Mouse (Mus musculus) hindbrain, embryonic 14.5 days (tissue): ENCODE measurements around the gene Scarf2. TPM values are rescaled to one million over a fixed set of nuclear protein-coding genes. Genes with fewer than 3 reads are reported as not detected.

Source experiments
- ATAC-seq: fragments of 200-750 bp; cut with Nextera tagmentation; 2 replicates; pipeline ENCODE4 v1.8.0; 2017; ENCODE audit warnings: moderate number of reproducible peaks, mild to moderate bottlenecking, moderate TSS enrichment, moderate library complexity; ENCODE audit not compliant: low FRiP score
- DNase-seq: peaks from one replicate; pipeline ENCODE4 v3.0.0-alpha.2; 2015; ENCODE audit warnings: low spot score
- H3K27ac ChIP-seq: fragments of 300-500 bp; sonication (generic); 2 replicates; pipeline ENCODE4 v1.5.1; 2014; ENCODE audit warnings: mild to moderate bottlenecking, moderate library complexity
- H3K27me3 ChIP-seq: fragments of 300-500 bp; sonication (generic); 2 replicates; pipeline ENCODE4 v1.6.1; 2014; ENCODE audit warnings: mild to moderate bottlenecking, low read length, mixed read lengths; ENCODE audit not compliant: control insufficient read depth, insufficient read depth
- H3K36me3 ChIP-seq: fragments of 300-500 bp; sonication (generic); replicated peaks from 2 replicates; pipeline ENCODE4 v1.6.1; 2014; ENCODE audit not compliant: control insufficient read depth, insufficient read depth
- H3K4me1 ChIP-seq: fragments of 300-500 bp; sonication (generic); replicated peaks from 2 replicates; pipeline ENCODE4 v1.6.1; 2014; ENCODE audit warnings: antibody characterized with exemption, low read length, mixed read lengths; ENCODE audit not compliant: control insufficient read depth, insufficient read depth
- H3K4me2 ChIP-seq: fragments of 300-500 bp; sonication (generic); replicated peaks from 2 replicates; pipeline ENCODE4 v1.6.1; 2014; ENCODE audit warnings: mild to moderate bottlenecking, moderate library complexity
- H3K4me3 ChIP-seq: fragments of 300-500 bp; sonication (generic); replicated peaks from 2 replicates; pipeline ENCODE4 v1.5.1; 2014; ENCODE audit warnings: mild to moderate bottlenecking, low read length
- H3K9ac ChIP-seq: fragments of 300-500 bp; sonication (generic); 2 replicates; pipeline ENCODE4 v1.6.1; 2014
- H3K9me3 ChIP-seq: fragments of 300-500 bp; sonication (generic); 2 replicates; pipeline ENCODE4 v1.6.1; 2016; ENCODE audit warnings: low read length; ENCODE audit not compliant: control insufficient read depth
- WGBS: fragments of 180-500 bp; shearing (Covaris S2); extraction: QIAGEN DNeasy Blood & Tissue Kit; methylation state at CpG from one replicate; pipeline ENCODE4 v1.1.7; 2014; 5-methylcytosine and 5-hydroxymethylcytosine counted together
- polyA plus RNA-seq: library from polyadenylated mRNA; unstranded; fragments of >200 nt; fragmentation: Nextera tagmentation; extraction: Ambion mirVana; gene quantifications from 2 replicates; pipeline ENCODE4 v1.2.1, GENCODE M21; 2014

Gene Scarf2
- polyA plus RNA-seq, 1 experiment from 2014 or later, result 3.4 TPM

DNA sequence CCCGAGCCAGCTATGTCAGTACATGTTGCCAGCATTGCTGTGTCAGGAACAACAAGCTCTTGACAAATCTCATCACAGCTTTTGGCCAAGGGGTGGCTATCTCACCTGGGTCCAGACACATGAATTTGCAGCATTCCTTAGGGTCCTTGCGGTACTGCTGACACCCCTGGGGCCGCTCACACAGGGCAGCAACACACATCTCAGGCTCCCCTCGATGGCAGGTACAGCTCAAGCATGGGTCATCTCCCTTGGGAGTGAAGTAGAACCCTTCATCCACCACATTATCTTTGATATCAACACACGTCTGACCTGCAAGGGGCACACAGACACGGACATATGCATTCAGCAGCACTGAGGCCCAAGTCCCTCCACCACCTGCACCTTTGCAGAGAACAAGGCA, 52.4 kb downstream of the Scarf2 start:
- ATAC-seq (no peak; the same call in 1 of the 2 replicates), DNase-seq (no peak)
- no peaks in the 10 kb centered on the region for H3K9me3 ChIP-seq
- no peak overlapping the region for H3K27ac ChIP-seq
- no peaks in the 10 kb centered on the region for H3K4me1 ChIP-seq
- no peak overlapping the region for H3K9ac ChIP-seq
- H3K4me2 ChIP-seq, result no peak overlapping the region
- H3K4me3 ChIP-seq, result no peak overlapping the region
- H3K36me3 ChIP-seq, result peaks cover 95% of the 10 kb centered on the region
- H3K27me3 ChIP-seq, result no peaks in the 10 kb centered on the region
- 87% methylated on average over 6 of the region's 6 CpGs for WGBS

GRCm38 (mm10) chr16:17851331-17851730, 54.2 kb downstream of the Scarf2 start:
- no peak for DNase-seq
- Histone ChIP-seq H3K4me2 (no peak overlapping the region), H3K9me3 (no peaks in the 10 kb centered on the region), H3K4me3 (no peak overlapping the region), H3K9ac (no peak overlapping the region), H3K4me1 (no peaks in the 10 kb centered on the region), H3K36me3 (peaks cover 93% of the 10 kb centered on the region), H3K27ac (no peak overlapping the region), H3K27me3 (no peaks in the 10 kb centered on the region)
- 97% methylated on average over 5 of the region's 5 CpGs for WGBS
- no peak for ATAC-seq

GRCm38 (mm10) chr16:17851860-17852259, 54.8 kb downstream of the Scarf2 start:
- H3K9me3 ChIP-seq, result no peaks in the 10 kb centered on the region
- no peak overlapping the region for H3K4me2 ChIP-seq
- H3K36me3 ChIP-seq, result peaks cover 93% of the 10 kb centered on the region
- H3K4me1 ChIP-seq, result no peaks in the 10 kb centered on the region
- H3K9ac ChIP-seq, result no peak overlapping the region
- no peaks in the 10 kb centered on the region for H3K27me3 ChIP-seq
- WGBS, result 94% methylated on average over 1 of the region's 1 CpGs
- DNase-seq, result no peak
- no peak for ATAC-seq
- no peak overlapping the region for H3K4me3 ChIP-seq
- no peak overlapping the region for H3K27ac ChIP-seq

DNA sequence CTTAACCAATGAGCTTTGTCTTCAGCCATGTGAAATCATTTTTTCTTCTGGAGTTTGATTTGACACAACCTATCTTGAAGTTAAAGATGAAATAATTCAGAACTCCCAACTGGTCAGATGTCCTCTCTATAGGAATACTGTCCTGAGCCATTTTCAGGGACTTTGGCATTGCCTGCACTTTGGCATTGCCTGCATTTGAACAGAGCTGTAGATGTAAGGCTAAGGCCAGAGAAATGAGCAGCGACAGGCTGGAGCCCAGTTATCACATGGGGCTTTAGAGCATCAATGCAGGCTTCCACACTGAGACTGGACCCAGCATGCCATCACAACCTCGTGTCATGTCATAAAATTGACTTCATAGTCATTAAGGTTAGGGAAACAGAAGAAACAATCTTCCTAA, 56.2 kb downstream of the Scarf2 start:
- no peak overlapping the region for H3K4me2 ChIP-seq
- no peaks in the 10 kb centered on the region for H3K27me3 ChIP-seq
- no peak for ATAC-seq
- H3K4me1 ChIP-seq, result no peaks in the 10 kb centered on the region
- DNase-seq, result no peak
- no peak overlapping the region for H3K27ac ChIP-seq
- H3K4me3 ChIP-seq, result no peak overlapping the region
- no peaks in the 10 kb centered on the region for H3K9me3 ChIP-seq
- H3K9ac ChIP-seq, result no peak overlapping the region
- 87% methylated on average over 2 of the region's 2 CpGs for WGBS
- H3K36me3 ChIP-seq, result peaks cover 93% of the 10 kb centered on the region

DNA sequence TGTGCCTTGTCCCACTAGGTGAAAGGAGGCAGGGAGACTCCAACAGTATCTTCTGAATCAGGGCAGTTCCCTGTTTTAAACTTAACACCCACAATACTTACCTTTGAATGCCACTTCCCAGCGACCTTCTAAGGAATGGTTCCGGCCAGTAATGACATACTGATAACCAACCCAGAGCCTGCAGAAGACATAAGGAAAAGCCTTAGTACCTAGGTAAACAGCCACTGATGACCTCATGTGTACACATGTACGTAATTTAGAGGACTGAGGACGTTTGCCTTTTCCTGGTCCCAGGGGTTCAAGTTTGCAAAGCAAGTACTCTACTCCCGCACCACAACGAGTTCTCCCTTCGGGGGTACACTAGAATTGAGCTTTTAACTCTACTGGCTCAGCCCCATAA, 60.1 kb downstream of the Scarf2 start:
- ATAC-seq (no peak), DNase-seq (no peak)
- Histone ChIP-seq H3K9ac (no peak overlapping the region), H3K36me3 (peaks cover 86% of the 10 kb centered on the region), H3K27ac (no peak overlapping the region), H3K9me3 (no peaks in the 10 kb centered on the region), H3K4me3 (no peak overlapping the region), H3K27me3 (no peaks in the 10 kb centered on the region), H3K4me1 (no peaks in the 10 kb centered on the region), H3K4me2 (no peak overlapping the region)
- 92% methylated on average over 7 of the region's 7 CpGs for WGBS

Other genes starting within 250 kb of the Scarf2 start
- gene Lrrc74b, start 236.0 kb upstream of the Scarf2 start, polyA plus RNA-seq, result 0.74 and 0.92 TPM in 2 replicates
- 2.5 and 2.8 TPM in 2 replicates for gene P2rx6, start 235.4 kb upstream of the Scarf2 start, polyA plus RNA-seq
- gene Slc7a4, start 214.1 kb upstream of the Scarf2 start, polyA plus RNA-seq, result 41.2 and 42.0 TPM in 2 replicates
- 22.3 and 24.5 TPM in 2 replicates for gene Smpd4, start 177.9 kb upstream of the Scarf2 start, polyA plus RNA-seq
- gene Ccdc74a, start 150.8 kb upstream of the Scarf2 start, polyA plus RNA-seq, result 7.8 and 11.7 TPM in 2 replicates
- gene Med15, start 64.4 kb upstream of the Scarf2 start, polyA plus RNA-seq, result 38.2 and 42.0 TPM in 2 replicates
- 82.1 and 96.0 TPM in 2 replicates for gene Klhl22, start 37.7 kb upstream of the Scarf2 start, polyA plus RNA-seq
- gene B830017H08Rik, start 35.8 kb downstream of the Scarf2 start, polyA plus RNA-seq, result 6.0 and 6.1 TPM in 2 replicates
- 2.5 and 3.4 TPM in 2 replicates for gene Car15, start 41.1 kb downstream of the Scarf2 start, polyA plus RNA-seq
- gene Gm20518, start 94.4 kb downstream of the Scarf2 start, polyA plus RNA-seq, result 0.29 and 0.48 TPM in 2 replicates
- 0.05 and 0.13 TPM in 2 replicates for gene Tssk1, start 96.9 kb downstream of the Scarf2 start, polyA plus RNA-seq
- gene Dgcr2, start 101.3 kb downstream of the Scarf2 start, polyA plus RNA-seq, result 105 TPM in 2 replicates
- gene Tssk2, start 101.4 kb downstream of the Scarf2 start, polyA plus RNA-seq, result not detected in 2 replicates
- gene Ess2, start 114.1 kb downstream of the Scarf2 start, polyA plus RNA-seq, result 38.9 and 41.0 TPM in 2 replicates
- gene Gsc2, start 117.8 kb downstream of the Scarf2 start, polyA plus RNA-seq, result 0.44 and 1.1 TPM in 2 replicates
- 175 and 176 TPM in 2 replicates for gene Slc25a1, start 130.9 kb downstream of the Scarf2 start, polyA plus RNA-seq
- not detected in 2 replicates for gene Vpreb2, start 183.1 kb downstream of the Scarf2 start, polyA plus RNA-seq